Mouse (Mus musculus) monocyte, adult 2 months (primary cell): ENCODE results near the gene Cxcl9.
A peak's percentile ranks its signal among the peaks of the same experiment; 100 is the strongest.

Experiments
- DNase-seq, 2 experiments: peaks; one replicate each; pipeline ENCODE4 v3.0.0; 2022; ENCODE audit warnings: low spot score in 2 of 2, low read depth in 1 of 2

The Cxcl9 gene

DNA sequence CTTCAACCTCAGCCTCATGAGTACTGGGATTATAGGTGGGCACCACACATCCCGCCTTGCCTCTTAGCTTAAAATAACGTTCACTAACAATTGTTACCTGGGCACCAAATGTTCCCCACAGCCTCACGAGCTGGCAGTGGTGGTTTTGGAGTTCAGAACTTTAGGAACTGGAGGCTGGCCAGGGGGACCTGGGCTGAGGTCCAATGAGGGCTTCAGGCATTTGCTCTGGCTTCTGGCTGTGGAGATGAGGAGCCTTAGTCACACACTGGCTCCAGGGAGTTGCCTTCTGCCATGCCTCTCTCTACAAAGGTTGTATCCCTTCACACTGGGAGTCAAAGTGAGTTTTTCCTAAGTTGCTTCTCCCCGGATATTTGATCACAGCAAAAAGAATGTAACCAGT, 45.3 kb downstream of the Cxcl9 start:
- DNase-seq = no peak

DNA sequence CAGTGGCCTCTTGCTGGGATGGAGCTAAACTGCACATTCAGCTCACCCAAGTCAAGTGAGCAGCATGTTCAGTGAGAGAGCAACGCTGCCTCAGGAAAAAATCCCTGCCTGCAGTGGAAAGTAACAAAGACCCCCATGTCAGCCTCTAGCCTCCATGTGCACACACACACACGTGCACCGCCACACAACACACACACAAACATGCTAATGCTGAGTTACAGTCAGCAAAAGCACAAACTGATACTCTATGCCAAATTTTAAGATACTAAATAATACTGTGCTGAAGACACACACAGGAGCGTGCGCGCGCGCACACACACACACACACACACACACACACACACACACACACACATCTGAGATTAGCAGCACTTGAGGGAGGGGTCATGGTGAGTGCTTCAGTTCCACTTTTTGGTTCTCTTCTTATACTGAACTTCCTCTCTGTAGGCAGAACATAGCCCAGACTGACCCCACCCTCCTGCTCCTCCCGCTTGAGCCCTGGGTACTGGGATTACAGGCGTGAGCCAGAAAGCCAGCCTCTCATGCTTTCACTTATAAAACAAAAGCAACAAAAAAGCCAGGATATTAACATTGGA, 48.8 kb downstream of the Cxcl9 start:
- peak; percentile 42 to 60 for DNase-seq

DNA sequence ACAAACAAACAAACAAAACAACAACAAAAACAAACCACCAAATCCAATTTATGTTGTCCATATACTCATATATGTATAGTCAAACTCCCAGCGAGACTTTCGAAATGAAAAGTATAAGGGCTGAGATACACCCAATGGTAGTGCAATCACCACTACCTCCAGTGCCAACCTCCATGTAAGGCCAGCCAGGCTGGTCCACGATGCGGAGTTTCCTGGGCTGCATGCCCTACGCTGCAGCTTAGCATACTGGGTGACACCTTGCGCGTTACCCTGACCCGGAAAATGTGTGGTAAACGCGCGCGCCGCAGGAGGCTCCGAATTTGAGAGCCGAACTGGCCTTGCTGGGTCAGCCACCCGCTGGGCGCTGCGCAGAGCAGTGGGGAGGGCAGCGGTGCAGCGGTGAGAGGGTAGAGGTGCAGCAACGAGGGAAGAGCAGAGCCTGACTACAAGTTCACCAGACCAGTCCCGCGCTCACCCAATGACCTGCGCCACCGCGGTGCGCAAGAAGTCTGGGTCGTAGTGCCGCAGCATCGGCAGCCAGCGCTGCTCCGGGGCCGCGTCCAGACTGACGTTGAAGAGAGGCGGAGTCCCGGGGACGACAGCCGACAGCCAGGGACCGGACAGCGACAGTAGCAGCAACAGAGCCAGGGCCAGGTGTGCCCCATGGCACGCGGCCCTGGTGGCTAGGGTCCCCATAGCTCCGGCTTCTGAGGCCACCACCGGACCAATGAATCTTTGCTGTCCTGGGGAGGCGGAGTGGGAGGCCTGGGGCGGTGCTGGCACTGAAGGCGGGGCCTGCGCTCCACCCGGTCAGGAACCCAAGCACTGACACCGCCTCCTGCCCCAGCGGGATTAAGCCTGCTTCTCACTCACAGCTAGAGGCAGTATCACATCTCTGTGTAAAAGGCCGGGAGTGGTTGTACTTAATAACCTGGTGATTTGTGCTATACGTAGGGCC, 50.2 kb downstream of the Cxcl9 start, which contains the start of gene Naaa:
Naaa (minus strand) TSS at position 734 of the 958 bp plus-strand sequence.
- peak; percentile 57 to 83 for DNase-seq
